Mouse (Mus musculus) retina, adult 2 months (tissue): Measurements from ENCODE around the gene Sf3b2.

Experiments
- DNase-seq: peaks from one replicate; pipeline ENCODE4 v3.0.0-alpha.2; 2012; ENCODE audit warnings: low read depth, low spot score

Gene Sf3b2

GRCm38 (mm10) chr19:5294972-5295735, at the start of gene Sf3b2:
TSS of gene Sf3b2 (minus strand) at chr19:5295455.
- DNase-seq: peak; percentile 99

- DNase-seq: no peak
Observed at GRCm38 (mm10) chr19:5341360-5341759, 46.1 kb upstream of the Sf3b2 start.

- DNase-seq: peak; percentile 53
Observed at GRCm38 (mm10) chr19:5337975-5338374, 42.7 kb upstream of the Sf3b2 start.

GRCm38 (mm10) chr19:5335441-5335840, 40.2 kb upstream of the Sf3b2 start, which contains the start of gene Catsper1:
TSS of gene Catsper1 (plus strand) at chr19:5335741.
- DNase-seq: no peak

- DNase-seq: no peak
Observed at GRCm38 (mm10) chr19:5334741-5335140, 39.5 kb upstream of the Sf3b2 start.

- no peak for DNase-seq
Observed at GRCm38 (mm10) chr19:5327970-5328369, 32.7 kb upstream of the Sf3b2 start.

- no peak for DNase-seq
Observed at GRCm38 (mm10) chr19:5323801-5324200, 28.5 kb upstream of the Sf3b2 start.

GRCm38 (mm10) chr19:5313189-5313588, 17.9 kb upstream of the Sf3b2 start:
- no peak for DNase-seq

- peak; percentile 61 for DNase-seq
Observed at GRCm38 (mm10) chr19:5309025-5309424, 13.8 kb upstream of the Sf3b2 start.

GRCm38 (mm10) chr19:5306968-5307734, 11.9 kb upstream of the Sf3b2 start:
- no peak for DNase-seq

GRCm38 (mm10) chr19:5306279-5306678, 11.0 kb upstream of the Sf3b2 start:
- no peak for DNase-seq

- no peak for DNase-seq
Observed at GRCm38 (mm10) chr19:5302455-5302854, 7.2 kb upstream of the Sf3b2 start.

- no peak for DNase-seq
Observed at GRCm38 (mm10) chr19:5300588-5300987, 5.3 kb upstream of the Sf3b2 start.

- DNase-seq: no peak
Observed at GRCm38 (mm10) chr19:5297903-5298800, 2.9 kb upstream of the Sf3b2 start, which contains the start of gene Gal3st3. TSS of gene Gal3st3 (plus strand) at chr19:5298331.

- DNase-seq: no peak
Observed at GRCm38 (mm10) chr19:5296630-5297029, 1.4 kb upstream of the Sf3b2 start.

- no peak for DNase-seq
Observed at GRCm38 (mm10) chr19:5295736-5296075, 451 bp upstream of the Sf3b2 start.

GRCm38 (mm10) chr19:5278381-5278780, 16.9 kb downstream of the Sf3b2 start:
- DNase-seq: no peak

- DNase-seq: no peak
Observed at GRCm38 (mm10) chr19:5277140-5277539, 18.1 kb downstream of the Sf3b2 start.

GRCm38 (mm10) chr19:5276531-5276930, 18.7 kb downstream of the Sf3b2 start:
- DNase-seq: no peak

- DNase-seq: no peak
Observed at GRCm38 (mm10) chr19:5275736-5276135, 19.5 kb downstream of the Sf3b2 start.

GRCm38 (mm10) chr19:5274641-5275040, 20.6 kb downstream of the Sf3b2 start:
- no peak for DNase-seq

- no peak for DNase-seq
Observed at GRCm38 (mm10) chr19:5273916-5274315, 21.3 kb downstream of the Sf3b2 start.
